Mouse (Mus musculus) MEL (cell line): Measurements from ENCODE around the gene Rarb. TPM values are rescaled to one million over a fixed set of nuclear protein-coding genes. Genes with fewer than 3 reads are reported as not detected.

Experiments
- DNase-seq: peaks from one replicate; pipeline ENCODE4 v3.0.0; 2011; ENCODE audit warnings: low read depth, low spot score
- H3K27ac ChIP-seq: 2 replicates; pipeline ENCODE4 v1.5.1; 2012; ENCODE audit warnings: low read depth, mild to moderate bottlenecking, control low read depth, low read length, moderate library complexity; ENCODE audit not compliant: control insufficient read depth
- H3K27me3 ChIP-seq, 2 experiments: fragments of 150-350 bp in 1 of 2; sonication (generic) in 1 of 2; 2 replicates each; pipeline ENCODE4 v1.6.1; 2012; ENCODE audit warnings: low read length in 2 of 2, mild to moderate bottlenecking in 2 of 2, improper control_type of control experiment in 1 of 2, moderate library complexity in 1 of 2; ENCODE audit not compliant: insufficient read depth in 2 of 2, control insufficient read depth in 1 of 2
- H3K36me3 ChIP-seq, 2 experiments: 2 replicates each; pipeline ENCODE4 v1.6.1; 2012 to 2014; ENCODE audit warnings: low read length in 2 of 2, improper control_type of control experiment in 1 of 2, inconsistent platforms in 1 of 2, mild to moderate bottlenecking in 1 of 2; ENCODE audit not compliant: insufficient read depth in 2 of 2, control insufficient read depth in 1 of 2
- H3K4me1 ChIP-seq, 2 experiments: fragments of 150-350 bp in 1 of 2; sonication (generic) in 1 of 2; 2 replicates each; pipeline ENCODE4 v1.6.1; 2012; ENCODE audit warnings: low read length in 2 of 2, improper control_type of control experiment in 1 of 2, mild to moderate bottlenecking in 1 of 2; ENCODE audit not compliant: insufficient read depth in 2 of 2, control insufficient read depth in 1 of 2
- H3K4me3 ChIP-seq, 2 experiments: fragments of 150-350 bp in 1 of 2; sonication (generic) in 1 of 2; 2 replicates each; pipeline ENCODE4 v1.5.1; 2012; ENCODE audit warnings: low read depth in 2 of 2, low read length in 2 of 2, mild to moderate bottlenecking in 2 of 2, moderate library complexity in 2 of 2, control low read depth in 1 of 2, improper control_type of control experiment in 1 of 2; ENCODE audit not compliant: control insufficient read depth in 1 of 2, insufficient read depth in 1 of 2
- H3K79me2 ChIP-seq: 2 replicates; pipeline ENCODE4 v1.6.1; 2012; ENCODE audit warnings: mild to moderate bottlenecking, low read length, moderate library complexity; ENCODE audit not compliant: control insufficient read depth, poor library complexity, insufficient read depth
- H3K9ac ChIP-seq: 2 replicates; pipeline ENCODE4 v1.6.1; 2012; ENCODE audit warnings: low read depth, mild to moderate bottlenecking, control low read depth, low read length, moderate library complexity; ENCODE audit not compliant: control insufficient read depth, poor library complexity, severe bottlenecking
- H3K9me3 ChIP-seq: fragments of 150-350 bp; sonication (generic); replicated peaks from 2 replicates; pipeline ENCODE4 v1.6.1; 2012; ENCODE audit warnings: mild to moderate bottlenecking, low read length, improper control_type of control experiment, moderate library complexity; ENCODE audit not compliant: insufficient read depth
- CHD1 ChIP-seq: IDR thresholded peaks from 2 replicates; pipeline ENCODE4 v1.6.1; 2012; ENCODE audit warnings: low read depth, mild to moderate bottlenecking, inconsistent platforms, low read length, improper control_type of control experiment
- CTCF ChIP-seq, 3 experiments: IDR thresholded peaks in 2 of 3; conservative IDR thresholded peaks in 1 of 3; 2 replicates each; pipeline ENCODE4 v1.5.1; 2011 to 2012; ENCODE audit warnings: low read length in 3 of 3, low read depth in 2 of 3, mild to moderate bottlenecking in 2 of 3, improper control_type of control experiment in 1 of 3, inconsistent platforms in 1 of 3, mixed read lengths in 1 of 3, moderate library complexity in 1 of 3; ENCODE audit not compliant: control insufficient read depth in 1 of 3, insufficient read depth in 1 of 3, poor library complexity in 1 of 3, severe bottlenecking in 1 of 3
- E2F4 ChIP-seq: IDR thresholded peaks from 2 replicates; pipeline ENCODE4 v1.6.1; 2011; ENCODE audit warnings: low read depth, low read length, improper control_type of control experiment, borderline replicate concordance
- ELF1 ChIP-seq: IDR thresholded peaks from 2 replicates; pipeline ENCODE4 v1.6.1; 2014; ENCODE audit warnings: low read depth, mild to moderate bottlenecking, inconsistent platforms, low read length, improper control_type of control experiment, moderate library complexity
- EP300 ChIP-seq, 2 experiments: IDR thresholded peaks; 2 replicates each; pipeline ENCODE4 v1.6.1; 2011; ENCODE audit warnings: improper control_type of control experiment in 2 of 2, low read length in 2 of 2, low read depth in 1 of 2, mild to moderate bottlenecking in 1 of 2
- HCFC1 ChIP-seq: IDR thresholded peaks from 2 replicates; pipeline ENCODE4 v1.6.1; 2012; ENCODE audit warnings: low read depth, mild to moderate bottlenecking, inconsistent platforms, low read length, improper control_type of control experiment, moderate library complexity
- KAT2A ChIP-seq: conservative IDR thresholded peaks from 2 replicates; pipeline ENCODE4 v1.6.1; 2012; ENCODE audit warnings: low read depth, low read length, improper control_type of control experiment, inconsistent platforms
- MAFK ChIP-seq: IDR thresholded peaks from 2 replicates; pipeline ENCODE4 v1.6.1; 2011; ENCODE audit warnings: low read depth, mild to moderate bottlenecking, low read length, improper control_type of control experiment, borderline replicate concordance
- MAX ChIP-seq: IDR thresholded peaks from 2 replicates; pipeline ENCODE4 v1.6.1; 2011; ENCODE audit warnings: low read length, improper control_type of control experiment
- MXI1 ChIP-seq: IDR thresholded peaks from 2 replicates; pipeline ENCODE4 v1.6.1; 2011; ENCODE audit warnings: mild to moderate bottlenecking, low read depth, low read length, improper control_type of control experiment
- NELFE ChIP-seq: IDR thresholded peaks from 2 replicates; pipeline ENCODE4 v1.6.1; 2011; ENCODE audit warnings: low read depth, low read length, improper control_type of control experiment
- POLR2A ChIP-seq, 2 experiments: IDR thresholded peaks; 2 replicates each; pipeline ENCODE4 v1.6.1; 2011 to 2012; ENCODE audit warnings: low read length in 2 of 2, mild to moderate bottlenecking in 2 of 2, control low read depth in 1 of 2, improper control_type of control experiment in 1 of 2, low read depth in 1 of 2, moderate library complexity in 1 of 2; ENCODE audit not compliant: control insufficient read depth in 1 of 2, insufficient read depth in 1 of 2, poor library complexity in 1 of 2
- POLR2AphosphoS2 ChIP-seq: IDR thresholded peaks from 2 replicates; pipeline ENCODE4 v1.6.1; 2011; ENCODE audit warnings: low read length, improper control_type of control experiment
- RAD21 ChIP-seq: IDR thresholded peaks from 2 replicates; pipeline ENCODE4 v1.6.1; 2011; ENCODE audit warnings: mild to moderate bottlenecking, low read depth, low read length, improper control_type of control experiment
- RCOR1 ChIP-seq: IDR thresholded peaks from 2 replicates; pipeline ENCODE4 v1.6.1; 2012; ENCODE audit warnings: low read depth, mild to moderate bottlenecking, inconsistent platforms, low read length, improper control_type of control experiment
- SIN3A ChIP-seq: IDR thresholded peaks from 2 replicates; pipeline ENCODE4 v1.6.1; 2012; ENCODE audit warnings: low read length, improper control_type of control experiment, inconsistent platforms
- SMC3 ChIP-seq: IDR thresholded peaks from 2 replicates; pipeline ENCODE4 v1.6.1; 2011; ENCODE audit warnings: low read depth, low read length, improper control_type of control experiment
- TAL1 ChIP-seq: IDR thresholded peaks from 2 replicates; pipeline ENCODE4 v1.6.1; 2012; ENCODE audit warnings: mild to moderate bottlenecking, inconsistent platforms, low read length, moderate library complexity, mixed read lengths
- TBP ChIP-seq: IDR thresholded peaks from 2 replicates; pipeline ENCODE4 v1.8.0; 2011; ENCODE audit warnings: low read depth, low read length, improper control_type of control experiment
- USF2 ChIP-seq, 2 experiments: IDR thresholded peaks; 2 replicates each; pipeline ENCODE4 v1.6.1; 2011 to 2012; ENCODE audit warnings: improper control_type of control experiment in 2 of 2, low read length in 2 of 2, borderline replicate concordance in 1 of 2, inconsistent platforms in 1 of 2, low read depth in 1 of 2, mild to moderate bottlenecking in 1 of 2; ENCODE audit not compliant: insufficient read depth in 1 of 2
- ZMIZ1 ChIP-seq: IDR thresholded peaks from 2 replicates; pipeline ENCODE4 v1.6.1; 2012; ENCODE audit warnings: low read depth, mild to moderate bottlenecking, inconsistent platforms, low read length, improper control_type of control experiment, moderate library complexity
- ZNF384 ChIP-seq: IDR thresholded peaks from 2 replicates; pipeline ENCODE4 v1.6.1; 2012; ENCODE audit warnings: low read depth, mild to moderate bottlenecking, inconsistent platforms, low read length, improper control_type of control experiment
- polyA plus RNA-seq, 2 experiments: library from polyadenylated mRNA; stranded (reverse) in 1 of 2; unstranded in 1 of 2; fragments of >175 nt in 1 of 2; fragments of >200 nt in 1 of 2; gene quantifications; 2 replicates each; pipeline versions ENCODE4 v1.2.1 to v1.2.4; 2012; ENCODE audit warnings: low replicate concordance in 2 of 2, low read depth in 1 of 2; ENCODE audit not compliant: insufficient read length in 2 of 2, insufficient read depth in 1 of 2, missing spikeins in 1 of 2
- total RNA-seq: library from RNA; depleted of rRNA; stranded (reverse); fragments of 300-350 nt; gene quantifications from 2 replicates; pipeline ENCODE4 v1.2.3, GENCODE M21; 2012

Gene Rarb
- total and polyA plus RNA-seq, 3 experiments = not detected

DNA sequence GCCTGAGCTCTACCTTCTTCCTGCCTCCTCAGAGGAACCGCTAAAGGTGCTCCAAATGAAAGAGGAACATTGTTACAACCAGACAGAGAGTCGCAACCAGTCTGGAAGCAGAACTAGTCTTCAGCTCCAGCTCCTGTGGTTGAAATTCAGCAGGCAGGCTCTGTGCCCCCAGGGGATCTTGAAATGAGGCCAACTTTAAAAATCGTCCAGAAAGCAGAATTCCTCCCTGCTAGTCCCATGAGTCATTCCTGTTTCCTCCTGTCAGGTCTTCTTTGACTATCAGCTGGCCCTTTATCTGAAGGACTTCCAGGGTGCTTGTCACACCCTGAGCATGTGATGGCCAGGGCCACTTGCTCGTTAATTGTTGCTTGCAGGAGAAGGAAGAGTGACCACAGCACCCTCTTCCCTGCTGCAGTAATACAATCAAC, 220.9 kb downstream of the Rarb start:
- no peaks in the 10 kb centered on the region for H3K36me3 ChIP-seq
- no peak for DNase-seq
- TF ChIP-seq NELFE = no peak
- no peak for TF ChIP-seq CTCF (IDR thresholded peaks at IDR 0.05 in 2 of 3, conservative IDR thresholded peaks at IDR 0.05 in 1 of 3; ENCODE audit: control insufficient read depth in 1 of 3, insufficient read depth in 1 of 3, low read depth in 2 of 3, low read length in 3 of 3, poor library complexity in 1 of 3, severe bottlenecking in 1 of 3)
- TF ChIP-seq RCOR1 = no peak
- no peak for TF ChIP-seq USF2 (IDR thresholded peaks at IDR 0.05; ENCODE audit: borderline replicate concordance in 1 of 2, insufficient read depth in 1 of 2, low read depth in 1 of 2, low read length in 2 of 2)
- no peak for TF ChIP-seq MAX
- TF ChIP-seq TBP = no peak
- TF ChIP-seq, all 39 proteins: peak for 0

DNA sequence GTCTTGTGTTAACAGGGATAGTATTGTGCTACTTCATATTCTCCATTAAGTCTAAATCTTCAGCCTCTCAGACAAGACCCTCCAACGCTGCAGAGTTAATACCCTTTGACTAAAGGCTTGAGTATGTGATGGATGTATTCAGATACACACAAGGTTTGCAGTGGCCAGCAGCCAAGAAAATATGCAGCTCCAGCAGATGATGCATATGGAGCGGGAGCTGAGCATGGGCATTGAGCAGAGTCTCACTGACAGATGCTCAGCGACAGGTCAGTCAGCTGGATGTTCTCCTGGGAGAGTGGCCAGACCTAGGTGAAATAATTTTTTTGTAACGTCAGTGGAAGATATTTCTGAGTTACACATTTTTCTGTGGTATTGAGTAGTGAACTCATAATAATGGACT, 229.8 kb downstream of the Rarb start:
- no peaks in the 10 kb centered on the region for H3K27me3 ChIP-seq
- no peaks in the 10 kb centered on the region for H3K36me3 ChIP-seq
- no peaks in the 10 kb centered on the region for H3K9me3 ChIP-seq
- H3K4me3 ChIP-seq = no peak overlapping the region
- no peak for TF ChIP-seq E2F4
- TF ChIP-seq, all 39 proteins: peak for 0
- H3K27ac ChIP-seq = no peak overlapping the region
- H3K4me1 ChIP-seq = no peaks in the 10 kb centered on the region
- no peak for DNase-seq
- no peak overlapping the region for H3K9ac ChIP-seq
- H3K79me2 ChIP-seq = no peaks in the 10 kb centered on the region

More for the DNA sequence above, 220.9 kb downstream of the Rarb start:
- Histone ChIP-seq H3K9ac (no peak overlapping the region), H3K27ac (no peak overlapping the region), H3K79me2 (no peaks in the 10 kb centered on the region), H3K4me1 (no peaks in the 10 kb centered on the region), H3K9me3 (no peaks in the 10 kb centered on the region), H3K27me3 (no peaks in the 10 kb centered on the region), H3K4me3 (no peak overlapping the region)

DNA sequence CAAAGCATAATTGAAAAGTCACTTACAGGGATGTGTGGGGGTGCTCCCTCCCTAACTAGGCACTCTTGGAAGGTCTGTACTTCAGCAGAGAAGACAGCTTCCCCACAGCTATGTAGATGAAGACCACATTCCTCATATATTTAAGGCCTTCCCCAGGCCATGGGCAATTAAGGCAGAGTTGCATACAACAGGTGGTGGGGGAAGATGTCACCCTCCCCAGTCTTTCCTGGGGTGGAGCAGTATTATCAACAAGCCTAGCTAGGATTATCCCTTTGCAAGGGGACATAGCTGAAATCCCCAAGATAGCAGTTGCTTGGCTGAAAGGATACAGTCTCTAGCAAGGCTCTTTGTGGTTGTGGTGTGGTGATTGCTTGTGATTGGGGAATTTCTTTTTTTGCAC, 240.9 kb downstream of the Rarb start:
- Histone ChIP-seq H3K9me3 (no peaks in the 10 kb centered on the region), H3K9ac (no peak overlapping the region)

More for the DNA sequence above, 240.9 kb downstream of the Rarb start:
- no peak for DNase-seq
- Histone ChIP-seq H3K4me3 (no peak overlapping the region), H3K4me1 (no peaks in the 10 kb centered on the region), H3K36me3 (no peaks in the 10 kb centered on the region), H3K27me3 (no peaks in the 10 kb centered on the region), H3K79me2 (no peaks in the 10 kb centered on the region), H3K27ac (no peak overlapping the region)
- TF ChIP-seq KAT2A = no peak
- TF ChIP-seq POLR2AphosphoS2 = no peak
- TF ChIP-seq POLR2A (IDR thresholded peaks at IDR 0.05; ENCODE audit: control insufficient read depth in 1 of 2, insufficient read depth in 1 of 2, low read depth in 1 of 2, low read length in 2 of 2, poor library complexity in 1 of 2) = no peak
- no peak for TF ChIP-seq MAX
- TF ChIP-seq SMC3 = no peak
- TF ChIP-seq MAFK = no peak
- TF ChIP-seq ZNF384 = no peak
- no peak for TF ChIP-seq TAL1
- no peak for TF ChIP-seq EP300 (IDR thresholded peaks at IDR 0.05; ENCODE audit: low read depth in 1 of 2, low read length in 2 of 2)
- no peak for TF ChIP-seq NELFE
- TF ChIP-seq MXI1 = no peak
- no peak for TF ChIP-seq RAD21
- TF ChIP-seq TBP = no peak
- no peak for TF ChIP-seq ELF1
- no peak for TF ChIP-seq ZMIZ1
- no peak for TF ChIP-seq HCFC1
- no peak for TF ChIP-seq E2F4
- no peak for TF ChIP-seq CHD1
- no peak for TF ChIP-seq CTCF (IDR thresholded peaks at IDR 0.05 in 2 of 3, conservative IDR thresholded peaks at IDR 0.05 in 1 of 3; ENCODE audit: control insufficient read depth in 1 of 3, insufficient read depth in 1 of 3, low read depth in 2 of 3, low read length in 3 of 3, poor library complexity in 1 of 3, severe bottlenecking in 1 of 3)
- TF ChIP-seq SIN3A = no peak
